Mouse (Mus musculus) hindbrain, embryonic 11.5 days (tissue): Measurements from ENCODE around the gene Crispld2. TPM values are rescaled to one million over a fixed set of nuclear protein-coding genes. Genes with fewer than 3 reads are reported as not detected.
A peak's percentile ranks its signal among the peaks of the same experiment; 100 is the strongest.

Source experiments
- ATAC-seq: fragments of 200-750 bp; cut with Nextera tagmentation; 2 replicates; pipeline ENCODE4 v1.8.0; 2017; ENCODE audit warnings: mild to moderate bottlenecking, moderate TSS enrichment, moderate library complexity; ENCODE audit not compliant: low FRiP score
- DNase-seq: peaks from one replicate; pipeline ENCODE4 v3.0.0-alpha.2; 2015; ENCODE audit warnings: low spot score
- H3K27ac ChIP-seq: fragments of 300-500 bp; sonication (generic); 2 replicates; pipeline ENCODE4 v1.5.1; 2014; ENCODE audit warnings: mild to moderate bottlenecking, low read depth, low read length
- H3K27me3 ChIP-seq: fragments of 300-500 bp; sonication (generic); 2 replicates; pipeline ENCODE4 v1.6.1; 2014; ENCODE audit warnings: mild to moderate bottlenecking, low read length, moderate library complexity, mixed read lengths; ENCODE audit not compliant: control insufficient read depth, insufficient read depth
- H3K36me3 ChIP-seq: fragments of 300-500 bp; sonication (generic); 2 replicates; pipeline ENCODE4 v1.6.1; 2014; ENCODE audit warnings: mild to moderate bottlenecking, low read length, moderate library complexity, mixed read lengths; ENCODE audit not compliant: control insufficient read depth, insufficient read depth
- H3K4me1 ChIP-seq: fragments of 300-500 bp; sonication (generic); replicated peaks from 2 replicates; pipeline ENCODE4 v1.6.1; 2014; ENCODE audit warnings: low read length, mixed read lengths; ENCODE audit not compliant: control insufficient read depth, insufficient read depth
- H3K4me2 ChIP-seq: fragments of 300-500 bp; sonication (generic); replicated peaks from 2 replicates; pipeline ENCODE4 v1.6.1; 2014; ENCODE audit warnings: mild to moderate bottlenecking, low read depth, low read length
- H3K4me3 ChIP-seq: fragments of 300-500 bp; sonication (generic); 2 replicates; pipeline ENCODE4 v1.5.1; 2014; ENCODE audit warnings: low read depth, low read length
- H3K9ac ChIP-seq: fragments of 300-500 bp; sonication (generic); 2 replicates; pipeline ENCODE4 v1.6.1; 2014; ENCODE audit warnings: low read depth, low read length
- H3K9me3 ChIP-seq: fragments of 300-500 bp; sonication (generic); 2 replicates; pipeline ENCODE4 v1.6.1; 2016; ENCODE audit warnings: low read length; ENCODE audit not compliant: control insufficient read depth
- WGBS: fragments of 180-500 bp; shearing (Covaris S2); extraction: QIAGEN DNeasy Blood & Tissue Kit; methylation state at CpG from one replicate; pipeline ENCODE4 v1.1.7; 2014; 5-methylcytosine and 5-hydroxymethylcytosine counted together
- polyA plus RNA-seq: library from polyadenylated mRNA; unstranded; fragments of >200 nt; fragmentation: Nextera tagmentation; extraction: Ambion mirVana; gene quantifications from 2 replicates; pipeline ENCODE4 v1.2.1, GENCODE M21; 2014

Gene Crispld2
- polyA plus RNA-seq, 1 experiment from 2014 or later: 2.1 TPM

DNA sequence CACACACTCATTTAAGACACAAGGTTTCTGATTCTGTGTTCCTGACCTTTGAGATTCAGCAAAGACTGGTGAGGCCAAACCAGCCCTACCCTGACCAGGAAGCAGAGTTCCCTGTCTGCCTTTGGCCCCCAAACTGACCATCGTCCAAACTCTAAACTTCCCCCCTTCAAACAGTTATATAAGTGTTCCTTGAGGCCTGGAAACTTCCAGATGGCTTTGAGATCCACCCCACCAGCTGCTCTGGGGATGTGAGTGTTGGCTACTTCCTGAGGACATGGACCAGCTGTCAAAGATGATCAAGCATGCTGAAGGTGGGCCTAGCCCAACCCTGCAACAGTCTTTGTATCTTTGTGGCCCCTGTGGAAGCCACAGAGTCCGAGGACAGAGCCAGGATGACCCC, 64.8 kb downstream of the Crispld2 start:
- H3K27me3 ChIP-seq: no peaks in the 10 kb centered on the region
- no peaks in the 10 kb centered on the region for H3K36me3 ChIP-seq
- no peak overlapping the region for H3K4me2 ChIP-seq
- H3K27ac ChIP-seq: no peak overlapping the region
- H3K9ac ChIP-seq: no peak overlapping the region
- no peaks in the 10 kb centered on the region for H3K9me3 ChIP-seq
- ATAC-seq (no peak), DNase-seq (no peak)
- no peaks in the 10 kb centered on the region for H3K4me1 ChIP-seq
- H3K4me3 ChIP-seq: no peak overlapping the region
- 75% methylated on average over 2 of the region's 2 CpGs for WGBS

GRCm38 (mm10) chr8:120062742-120063141, 70.5 kb downstream of the Crispld2 start:
- Histone ChIP-seq H3K27me3 (no peaks in the 10 kb centered on the region), H3K4me1 (no peaks in the 10 kb centered on the region), H3K9ac (no peak overlapping the region), H3K4me3 (no peak overlapping the region), H3K4me2 (no peak overlapping the region), H3K36me3 (no peaks in the 10 kb centered on the region), H3K9me3 (no peaks in the 10 kb centered on the region), H3K27ac (no peak overlapping the region)
- DNase-seq (no peak), ATAC-seq (no peak)
- WGBS: 87% methylated on average over 14 of the region's 14 CpGs

DNA sequence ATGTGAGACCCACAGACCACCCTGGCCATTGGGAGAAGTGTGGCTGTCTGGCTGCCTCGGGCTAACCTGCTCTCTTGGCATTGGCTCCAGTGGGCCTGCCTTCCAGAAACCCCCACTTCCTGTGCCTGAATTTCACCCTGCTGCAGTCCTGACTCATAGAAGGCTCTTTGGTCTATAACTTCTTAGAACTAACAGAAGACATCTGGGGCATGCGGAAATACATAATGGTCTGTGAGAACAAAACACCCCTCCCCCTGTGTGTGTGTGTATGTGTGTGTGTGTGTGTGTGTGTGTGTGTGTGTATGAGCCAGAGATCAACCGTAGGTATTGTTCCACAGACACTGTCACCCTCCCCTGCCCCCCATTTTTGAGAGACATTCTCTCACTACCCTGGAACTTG, 71.1 kb downstream of the Crispld2 start:
- WGBS: 87% methylated on average over 3 of the region's 3 CpGs
- H3K4me1 ChIP-seq: no peaks in the 10 kb centered on the region
- H3K9me3 ChIP-seq: no peaks in the 10 kb centered on the region
- no peak overlapping the region for H3K27ac ChIP-seq
- ATAC-seq (no peak), DNase-seq (no peak)
- H3K36me3 ChIP-seq: no peaks in the 10 kb centered on the region
- no peak overlapping the region for H3K4me2 ChIP-seq
- no peak overlapping the region for H3K9ac ChIP-seq
- no peaks in the 10 kb centered on the region for H3K27me3 ChIP-seq
- H3K4me3 ChIP-seq: no peak overlapping the region

DNA sequence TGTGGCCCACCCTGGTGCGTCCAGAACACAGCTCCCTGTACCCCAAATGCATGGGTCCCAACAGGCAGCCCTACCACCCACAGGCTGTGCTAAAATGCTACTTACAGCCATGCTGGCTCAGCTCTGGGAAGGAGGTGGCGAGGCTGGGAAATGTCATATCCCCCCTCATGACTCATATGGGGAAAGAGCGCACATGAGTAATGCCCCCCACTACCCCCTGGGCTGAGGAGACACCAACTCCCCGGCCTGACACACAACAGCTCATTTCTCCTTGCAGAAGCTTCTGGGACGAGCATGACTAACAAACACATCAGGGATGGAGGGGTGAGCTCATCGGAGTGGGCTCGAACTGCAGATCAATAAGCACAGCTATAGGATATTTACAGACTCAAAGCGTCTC, 73.4 kb downstream of the Crispld2 start:
- Histone ChIP-seq H3K36me3 (no peaks in the 10 kb centered on the region), H3K27me3 (no peaks in the 10 kb centered on the region), H3K27ac (no peak overlapping the region), H3K9ac (no peak overlapping the region), H3K4me3 (no peak overlapping the region), H3K4me1 (no peaks in the 10 kb centered on the region), H3K4me2 (no peak overlapping the region), H3K9me3 (no peaks in the 10 kb centered on the region)
- ATAC-seq (no peak), DNase-seq (no peak)
- WGBS: 92% methylated on average over 8 of the region's 8 CpGs

GRCm38 (mm10) chr8:120066226-120066625, 74.0 kb downstream of the Crispld2 start:
- DNase-seq (no peak), ATAC-seq (no peak)
- Histone ChIP-seq H3K9ac (no peak overlapping the region), H3K4me3 (no peak overlapping the region), H3K4me2 (no peak overlapping the region), H3K36me3 (no peaks in the 10 kb centered on the region), H3K27me3 (no peaks in the 10 kb centered on the region), H3K27ac (no peak overlapping the region), H3K9me3 (no peaks in the 10 kb centered on the region), H3K4me1 (no peaks in the 10 kb centered on the region)
- 91% methylated on average over 4 of the region's 4 CpGs for WGBS

DNA sequence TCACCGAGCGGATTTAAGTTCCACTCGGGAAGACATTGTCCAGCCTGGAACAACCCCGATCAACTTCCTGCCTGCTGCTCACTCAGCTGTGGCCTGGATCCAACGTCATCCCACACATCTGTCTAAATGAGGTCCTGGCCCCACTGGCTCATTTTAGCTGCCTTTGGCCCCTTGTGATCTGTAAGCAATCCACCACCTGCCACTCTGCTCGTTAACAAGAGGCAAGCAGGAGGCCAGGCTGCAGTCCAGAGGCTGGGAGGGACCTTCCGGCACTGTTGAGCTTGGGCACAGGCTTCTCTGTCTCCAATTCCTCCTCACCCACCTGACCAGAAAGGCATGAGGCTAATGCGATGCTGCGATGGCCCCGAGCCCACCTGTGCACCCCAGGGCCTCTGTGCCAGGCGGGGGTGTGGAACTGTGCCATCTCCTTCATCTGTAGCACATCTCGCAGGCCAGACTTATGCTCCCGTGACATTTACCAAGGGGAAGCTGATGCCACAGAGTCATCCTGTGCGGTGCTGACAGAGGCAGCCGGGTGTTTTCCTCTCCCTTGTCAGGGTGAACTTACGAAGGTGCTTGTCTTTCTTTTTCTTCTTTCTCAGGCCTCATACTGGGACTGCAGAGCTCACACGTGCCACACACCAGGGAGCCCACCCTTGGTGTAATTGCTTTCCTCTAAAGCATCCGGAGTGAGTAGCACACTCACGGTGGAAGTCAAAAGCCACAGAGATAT, 75.9 kb downstream of the Crispld2 start:
- Histone ChIP-seq H3K4me3 (no peak overlapping the region), H3K36me3 (no peaks in the 10 kb centered on the region), H3K4me1 (no peaks in the 10 kb centered on the region), H3K27me3 (no peaks in the 10 kb centered on the region), H3K27ac (no peak overlapping the region), H3K9me3 (no peaks in the 10 kb centered on the region), H3K9ac (no peak overlapping the region), H3K4me2 (no peak overlapping the region)
- ATAC-seq (no peak), DNase-seq (no peak)
- WGBS: 70% methylated on average over 19 of the region's 19 CpGs

- WGBS: 33% methylated on average over 4 of the region's 4 CpGs
- peak; percentile 91 for DNase-seq
- H3K27ac ChIP-seq: no peak overlapping the region
These were observed 79.4 kb downstream of the Crispld2 start for GRCm38 (mm10) chr8:120071684-120072083.

DNA sequence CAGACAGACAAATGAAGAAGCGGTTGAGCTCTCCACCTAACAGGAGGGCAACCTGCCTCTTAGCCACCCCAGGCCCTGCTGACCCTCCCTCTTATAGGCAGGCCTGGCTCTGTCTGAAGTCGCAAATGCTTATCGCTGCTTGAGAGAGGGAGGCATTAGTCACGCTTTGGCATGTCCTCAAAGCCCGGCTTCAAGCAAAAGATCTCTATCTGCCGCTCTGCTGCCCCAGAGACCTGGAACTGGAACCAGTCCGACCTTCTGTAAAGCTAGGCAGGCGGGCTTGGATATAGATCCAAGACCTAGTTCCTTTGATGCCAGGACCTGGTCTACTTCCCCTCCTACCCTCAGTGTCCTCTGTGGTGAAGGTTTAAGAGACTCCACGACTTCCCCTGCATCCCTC, 80.0 kb downstream of the Crispld2 start:
- Histone ChIP-seq H3K9me3 (no peaks in the 10 kb centered on the region), H3K4me2 (no peak overlapping the region), H3K9ac (no peak overlapping the region), H3K4me1 (no peaks in the 10 kb centered on the region), H3K27ac (no peak overlapping the region), H3K27me3 (no peaks in the 10 kb centered on the region), H3K36me3 (no peaks in the 10 kb centered on the region), H3K4me3 (no peak overlapping the region)
- 62% methylated on average over 9 of the region's 9 CpGs for WGBS
- DNase-seq (no peak), ATAC-seq (no peak)

More at GRCm38 (mm10) chr8:120071684-120072083, 79.4 kb downstream of the Crispld2 start:
- H3K4me3 ChIP-seq: no peak overlapping the region
- no peaks in the 10 kb centered on the region for H3K4me1 ChIP-seq
- ATAC-seq: 0 out of 2 replicates have a peak, but pooled peaks have one; percentile 49
- no peaks in the 10 kb centered on the region for H3K36me3 ChIP-seq
- no peaks in the 10 kb centered on the region for H3K9me3 ChIP-seq
- no peak overlapping the region for H3K9ac ChIP-seq
- no peaks in the 10 kb centered on the region for H3K27me3 ChIP-seq
- H3K4me2 ChIP-seq: no peak overlapping the region

DNA sequence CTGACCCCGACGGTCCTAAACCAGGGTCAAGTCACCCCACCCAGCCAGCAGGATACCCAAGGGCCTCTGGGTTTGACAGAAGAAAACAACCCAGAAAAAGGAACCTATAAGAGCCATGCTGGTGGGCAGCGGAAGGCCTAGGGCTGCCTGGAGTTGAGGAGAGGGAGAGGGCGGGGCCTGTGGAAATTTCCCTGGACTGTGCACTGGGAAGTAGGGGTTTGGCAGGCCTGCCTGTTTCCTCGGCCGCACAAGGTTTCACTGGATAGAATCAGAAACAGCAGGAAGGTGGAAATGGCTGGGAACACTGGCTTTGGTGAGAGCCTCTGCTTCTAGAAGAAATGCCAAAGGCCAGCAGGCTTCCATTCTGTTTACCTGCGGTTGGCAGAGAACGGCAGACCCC, 80.6 kb downstream of the Crispld2 start:
- DNase-seq (no peak), ATAC-seq (no peak)
- Histone ChIP-seq H3K4me3 (no peak overlapping the region), H3K36me3 (no peaks in the 10 kb centered on the region), H3K9ac (no peak overlapping the region), H3K27ac (no peak overlapping the region), H3K4me1 (no peaks in the 10 kb centered on the region), H3K27me3 (no peaks in the 10 kb centered on the region), H3K9me3 (no peaks in the 10 kb centered on the region), H3K4me2 (no peak overlapping the region)
- WGBS: 83% methylated on average over 8 of the region's 8 CpGs
